Mouse (Mus musculus): ENCODE measurements around the gene Kcnj2.
A peak's percentile ranks its signal among the peaks of the same experiment; 100 is the strongest.

The Kcnj2 gene

GRCm38 (mm10) chr11:111065635-111066298 is at the start of gene Kcnj2:
Gene Kcnj2, plus strand, starts transcription at chr11:111066164.
- peak; percentile 90 for DNase-seq

GRCm38 (mm10) chr11:111016206-111016605 is 49.8 kb upstream of the Kcnj2 start:
- no peak for DNase-seq

GRCm38 (mm10) chr11:111020211-111020610 is 45.8 kb upstream of the Kcnj2 start:
- DNase-seq: no peak

GRCm38 (mm10) chr11:111022681-111023281 is 43.2 kb upstream of the Kcnj2 start:
- no peak for DNase-seq

- peak; percentile 28 for DNase-seq
Measured at GRCm38 (mm10) chr11:111042175-111042574, 23.8 kb upstream of the Kcnj2 start.

GRCm38 (mm10) chr11:111043298-111043697 is 22.7 kb upstream of the Kcnj2 start:
- no peak for DNase-seq

- no peak for DNase-seq
Measured at GRCm38 (mm10) chr11:111054252-111054651, 11.7 kb upstream of the Kcnj2 start.

GRCm38 (mm10) chr11:111054854-111055822 is 10.8 kb upstream of the Kcnj2 start:
- no peak for DNase-seq

- DNase-seq: no peak
Measured at GRCm38 (mm10) chr11:111056030-111056429, 9.9 kb upstream of the Kcnj2 start.

GRCm38 (mm10) chr11:111057435-111057834 is 8.5 kb upstream of the Kcnj2 start:
- DNase-seq: no peak

GRCm38 (mm10) chr11:111059440-111059839 is 6.5 kb upstream of the Kcnj2 start:
- DNase-seq: no peak

GRCm38 (mm10) chr11:111060216-111060615 is 5.7 kb upstream of the Kcnj2 start:
- no peak for DNase-seq

GRCm38 (mm10) chr11:111064751-111065527 is 1.0 kb upstream of the Kcnj2 start:
- DNase-seq: peak; percentile 44

- peak; percentile 4 for DNase-seq
Measured at GRCm38 (mm10) chr11:111066299-111066691, 331 bp downstream of the Kcnj2 start.

- DNase-seq: no peak
Measured at GRCm38 (mm10) chr11:111067787-111068186, 1.8 kb downstream of the Kcnj2 start.

GRCm38 (mm10) chr11:111070460-111070859 is 4.5 kb downstream of the Kcnj2 start:
- no peak for DNase-seq

- DNase-seq: no peak
Measured at GRCm38 (mm10) chr11:111074131-111074530, 8.2 kb downstream of the Kcnj2 start.

GRCm38 (mm10) chr11:111078107-111078506 is 12.1 kb downstream of the Kcnj2 start:
- no peak for DNase-seq

- DNase-seq: no peak
Measured at GRCm38 (mm10) chr11:111083009-111083408, 17.0 kb downstream of the Kcnj2 start.

- DNase-seq: no peak
Measured at GRCm38 (mm10) chr11:111086933-111087332, 21.0 kb downstream of the Kcnj2 start.

GRCm38 (mm10) chr11:111088226-111088625 is 22.3 kb downstream of the Kcnj2 start:
- no peak for DNase-seq

GRCm38 (mm10) chr11:111088812-111089211 is 22.8 kb downstream of the Kcnj2 start:
- DNase-seq: no peak

- DNase-seq: no peak
Measured at GRCm38 (mm10) chr11:111091117-111091516, 25.2 kb downstream of the Kcnj2 start.
